Mouse (Mus musculus) stomach, embryonic 15.5 days (tissue): ENCODE data around the gene Agl. TPM values are rescaled to one million over a fixed set of nuclear protein-coding genes. Genes with fewer than 3 reads are reported as not detected.

Experiments
- ATAC-seq: fragments of 200-750 bp; cut with Nextera tagmentation; 2 replicates; pipeline ENCODE4 v1.8.0; 2017; ENCODE audit warnings: low read depth, moderate number of reproducible peaks, moderate TSS enrichment; ENCODE audit not compliant: insufficient read depth, low FRiP score
- H3K27ac ChIP-seq: fragments of 300-500 bp; sonication (generic); 2 replicates; pipeline ENCODE4 v1.5.1; 2015; ENCODE audit warnings: mild to moderate bottlenecking, inconsistent platforms
- H3K27me3 ChIP-seq: fragments of 300-500 bp; sonication (generic); replicated peaks from 2 replicates; pipeline ENCODE4 v1.6.1; 2015; ENCODE audit warnings: inconsistent platforms
- H3K36me3 ChIP-seq: fragments of 300-500 bp; sonication (generic); 2 replicates; pipeline ENCODE4 v1.6.1; 2015; ENCODE audit warnings: inconsistent platforms
- H3K4me1 ChIP-seq: fragments of 300-500 bp; sonication (generic); 2 replicates; pipeline ENCODE4 v1.6.1; 2015; ENCODE audit warnings: inconsistent platforms
- H3K4me2 ChIP-seq: fragments of 300-500 bp; sonication (generic); 2 replicates; pipeline ENCODE4 v1.6.1; 2015; ENCODE audit warnings: mild to moderate bottlenecking, inconsistent platforms
- H3K4me3 ChIP-seq: fragments of 300-500 bp; sonication (generic); replicated peaks from 2 replicates; pipeline ENCODE4 v1.5.1; 2015; ENCODE audit warnings: inconsistent platforms
- H3K9ac ChIP-seq: fragments of 300-500 bp; sonication (generic); 2 replicates; pipeline ENCODE4 v1.6.1; 2015; ENCODE audit warnings: inconsistent platforms
- H3K9me3 ChIP-seq: fragments of 300-500 bp; sonication (generic); 2 replicates; pipeline ENCODE4 v1.6.1; 2016; ENCODE audit warnings: inconsistent platforms
- WGBS: fragments of 180-500 bp; shearing (Covaris S2); methylation state at CpG from one replicate; pipeline ENCODE4 v1.1.7; 2015; 5-methylcytosine and 5-hydroxymethylcytosine counted together
- polyA plus RNA-seq: library from polyadenylated mRNA; unstranded; fragments of >200 nt; fragmentation: Nextera tagmentation; extraction: Ambion mirVana; gene quantifications from 2 replicates; pipeline ENCODE4 v1.2.1, GENCODE M21; 2015

Agl gene
- polyA plus RNA-seq, 1 experiment from 2014 or later = 14.0 TPM

- Histone ChIP-seq H3K27me3 (no peaks in the 10 kb centered on the region), H3K9me3 (no peaks in the 10 kb centered on the region), H3K4me3 (no peak overlapping the region), H3K4me2 (peak overlapping the region; percentile 55), H3K27ac (no peak overlapping the region), H3K9ac (no peak overlapping the region), H3K36me3 (no peaks in the 10 kb centered on the region), H3K4me1 (no peaks in the 10 kb centered on the region)
- WGBS = 65% methylated on average over 4 of the region's 4 CpGs
- ATAC-seq = no peak
Measured at GRCm38 (mm10) chr3:116835350-116835749, 27.4 kb upstream of the Agl start.

GRCm38 (mm10) chr3:116834241-116834640, 26.3 kb upstream of the Agl start:
- H3K9me3 ChIP-seq = no peaks in the 10 kb centered on the region
- H3K4me1 ChIP-seq = no peaks in the 10 kb centered on the region
- 97% methylated on average over 6 of the region's 6 CpGs for whole genome bisulfite sequencing
- ATAC-seq = no peak
- no peak overlapping the region for H3K4me2 ChIP-seq
- H3K4me3 ChIP-seq = no peak overlapping the region
- H3K9ac ChIP-seq = no peak overlapping the region
- no peaks in the 10 kb centered on the region for H3K36me3 ChIP-seq
- H3K27me3 ChIP-seq = no peaks in the 10 kb centered on the region
- no peak overlapping the region for H3K27ac ChIP-seq

GRCm38 (mm10) chr3:116833491-116833890, 25.5 kb upstream of the Agl start:
- 77% methylated on average over 4 of the region's 4 CpGs for WGBS

GRCm38 (mm10) chr3:116832526-116833310, 24.8 kb upstream of the Agl start:
- WGBS = 81% methylated on average over 7 of the region's 7 CpGs
- H3K9me3 ChIP-seq = no peaks in the 10 kb centered on the region
- H3K9ac ChIP-seq = no peak overlapping the region
- H3K4me1 ChIP-seq = no peaks in the 10 kb centered on the region
- ATAC-seq = no peak
- H3K27me3 ChIP-seq = no peaks in the 10 kb centered on the region
- no peak overlapping the region for H3K4me3 ChIP-seq
- H3K4me2 ChIP-seq = no peak overlapping the region
- no peaks in the 10 kb centered on the region for H3K36me3 ChIP-seq
- no peak overlapping the region for H3K27ac ChIP-seq

More at GRCm38 (mm10) chr3:116833491-116833890, 25.5 kb upstream of the Agl start:
- ATAC-seq = no peak
- Histone ChIP-seq H3K9ac (no peak overlapping the region), H3K9me3 (no peaks in the 10 kb centered on the region), H3K4me3 (no peak overlapping the region), H3K4me1 (no peaks in the 10 kb centered on the region), H3K36me3 (no peaks in the 10 kb centered on the region), H3K4me2 (no peak overlapping the region), H3K27me3 (no peaks in the 10 kb centered on the region), H3K27ac (no peak overlapping the region)

- Histone ChIP-seq H3K27me3 (no peaks in the 10 kb centered on the region), H3K9me3 (no peaks in the 10 kb centered on the region), H3K36me3 (no peaks in the 10 kb centered on the region), H3K9ac (no peak overlapping the region), H3K27ac (no peak overlapping the region), H3K4me1 (no peaks in the 10 kb centered on the region), H3K4me3 (no peak overlapping the region), H3K4me2 (no peak overlapping the region)
- WGBS = 36% methylated on average over 5 of the region's 5 CpGs
- no peak for ATAC-seq
Measured at GRCm38 (mm10) chr3:116831324-116831723, 23.4 kb upstream of the Agl start.

- H3K9me3 ChIP-seq = no peaks in the 10 kb centered on the region
- no peak overlapping the region for H3K9ac ChIP-seq
- 80% methylated on average over 10 of the region's 10 CpGs for WGBS
- no peaks in the 10 kb centered on the region for H3K4me1 ChIP-seq
- H3K36me3 ChIP-seq = no peaks in the 10 kb centered on the region
- H3K27ac ChIP-seq = no peak overlapping the region
- ATAC-seq = no peak
- no peaks in the 10 kb centered on the region for H3K27me3 ChIP-seq
- H3K4me3 ChIP-seq = no peak overlapping the region
- no peak overlapping the region for H3K4me2 ChIP-seq
Measured at GRCm38 (mm10) chr3:116829274-116829920, 21.4 kb upstream of the Agl start.

- H3K4me2 ChIP-seq = no peak overlapping the region
- 68% methylated on average over 4 of the region's 4 CpGs for WGBS
- no peak overlapping the region for H3K9ac ChIP-seq
- no peak for ATAC-seq
- H3K27me3 ChIP-seq = no peaks in the 10 kb centered on the region
- H3K27ac ChIP-seq = no peak overlapping the region
- no peaks in the 10 kb centered on the region for H3K36me3 ChIP-seq
- H3K4me3 ChIP-seq = no peak overlapping the region
- no peaks in the 10 kb centered on the region for H3K4me1 ChIP-seq
- H3K9me3 ChIP-seq = no peaks in the 10 kb centered on the region
Measured at GRCm38 (mm10) chr3:116826471-116827215, 18.7 kb upstream of the Agl start.

- 94% methylated on average over 7 of the region's 7 CpGs for WGBS
- no peak for ATAC-seq
- Histone ChIP-seq H3K4me2 (no peak overlapping the region), H3K9ac (no peak overlapping the region), H3K9me3 (no peaks in the 10 kb centered on the region), H3K4me3 (no peak overlapping the region), H3K4me1 (no peaks in the 10 kb centered on the region), H3K27me3 (no peaks in the 10 kb centered on the region), H3K36me3 (no peaks in the 10 kb centered on the region), H3K27ac (no peak overlapping the region)
Measured at GRCm38 (mm10) chr3:116817231-116817630, 9.3 kb upstream of the Agl start.

- no peak for ATAC-seq
- 75% methylated on average over 3 of the region's 3 CpGs for WGBS
- Histone ChIP-seq H3K9me3 (no peaks in the 10 kb centered on the region), H3K27me3 (no peaks in the 10 kb centered on the region), H3K4me3 (no peak overlapping the region), H3K9ac (no peak overlapping the region), H3K4me2 (no peak overlapping the region), H3K4me1 (no peaks in the 10 kb centered on the region), H3K36me3 (no peaks in the 10 kb centered on the region), H3K27ac (no peak overlapping the region)
Measured at GRCm38 (mm10) chr3:116816674-116817215, 8.8 kb upstream of the Agl start.

GRCm38 (mm10) chr3:116815916-116816315, 8.0 kb upstream of the Agl start:
- Histone ChIP-seq H3K9ac (no peak overlapping the region), H3K9me3 (no peaks in the 10 kb centered on the region), H3K4me1 (no peaks in the 10 kb centered on the region), H3K36me3 (no peaks in the 10 kb centered on the region), H3K27ac (no peak overlapping the region), H3K27me3 (no peaks in the 10 kb centered on the region), H3K4me2 (no peak overlapping the region), H3K4me3 (no peak overlapping the region)
- WGBS = 72% methylated on average over 4 of the region's 4 CpGs
- ATAC-seq = no peak

GRCm38 (mm10) chr3:116815305-116815797, 7.4 kb upstream of the Agl start:
- ATAC-seq = no peak
- WGBS = 80% methylated on average over 6 of the region's 6 CpGs

More at GRCm38 (mm10) chr3:116815305-116815797, 7.4 kb upstream of the Agl start:
- H3K27me3 ChIP-seq = no peaks in the 10 kb centered on the region
- H3K27ac ChIP-seq = no peak overlapping the region
- H3K4me1 ChIP-seq = no peaks in the 10 kb centered on the region
- no peak overlapping the region for H3K4me3 ChIP-seq
- H3K9me3 ChIP-seq = no peaks in the 10 kb centered on the region
- no peak overlapping the region for H3K4me2 ChIP-seq
- H3K9ac ChIP-seq = no peak overlapping the region
- no peaks in the 10 kb centered on the region for H3K36me3 ChIP-seq
